Mouse (Mus musculus): Measurements from ENCODE around the gene Npm3. TPM values are rescaled to one million over a fixed set of nuclear protein-coding genes. Genes with fewer than 3 reads are reported as not detected.

Npm3 gene
- total RNA-seq (2021), result 1 to 10 TPM; 4.1 to 6.8 TPM
- long read RNA-seq, experiment 1, result 0 reads
- long read RNA-seq, experiment 2, result 0 reads

- Histone ChIP-seq H3K27ac (no peak within 1 kb of the TSS), H3K4me3 (peak within 1 kb of the TSS; percentile 75)
- peak; percentile 78 to 80 for DNase-seq (ENCODE audit: extremely low spot score in 1 of 2, low spot score in 2 of 2)
- intact Hi-C loops (cut with DNase I), result loop anchor here (5.0 kb wide), 1 partner anchor 92 kb away; no protein-coding TSS in a partner anchor
- no peak for TF ChIP-seq CTCF (IDR thresholded peaks at IDR 0.05)
These were observed at the start of gene Npm3 for GRCm38 (mm10) chr19:45749243-45750043. Gene Npm3, minus strand, starts transcription at chr19:45749591.

- no peak for DNase-seq (ENCODE audit: extremely low spot score in 1 of 2, low spot score in 2 of 2)
- no peak for TF ChIP-seq CTCF (IDR thresholded peaks at IDR 0.05)
- H3K4me3 ChIP-seq, result no peak overlapping the region
- intact Hi-C loops (cut with DNase I), result no loop called here
- H3K27ac ChIP-seq, result no peak overlapping the region
These were observed 47.5 kb upstream of the Npm3 start for GRCm38 (mm10) chr19:45796879-45797278.

- H3K4me3 ChIP-seq, result no peak overlapping the region
- DNase-seq (ENCODE audit: extremely low spot score in 1 of 2, low spot score in 2 of 2), result no peak
- H3K27ac ChIP-seq, result no peak overlapping the region
- TF ChIP-seq CTCF (IDR thresholded peaks at IDR 0.05), result no peak
- intact Hi-C loops (cut with DNase I), result no loop called here
These were observed 46.7 kb upstream of the Npm3 start for GRCm38 (mm10) chr19:45796061-45796556.

GRCm38 (mm10) chr19:45795406-45795944 is 46.1 kb upstream of the Npm3 start:
- intact Hi-C loops (cut with DNase I), result no loop called here
- Histone ChIP-seq H3K27ac (no peak overlapping the region), H3K4me3 (no peak overlapping the region)
- DNase-seq (ENCODE audit: extremely low spot score in 1 of 2, low spot score in 2 of 2), result no peak
- no peak for TF ChIP-seq CTCF (IDR thresholded peaks at IDR 0.05)

GRCm38 (mm10) chr19:45794718-45795117 is 45.3 kb upstream of the Npm3 start:
- TF ChIP-seq CTCF (IDR thresholded peaks at IDR 0.05), result no peak
- intact Hi-C loops (cut with DNase I), result no loop called here
- Histone ChIP-seq H3K4me3 (no peak overlapping the region), H3K27ac (no peak overlapping the region)
- no peak for DNase-seq (ENCODE audit: extremely low spot score in 1 of 2, low spot score in 2 of 2)

- no peak overlapping the region for H3K27ac ChIP-seq
- intact Hi-C loops (cut with DNase I), result no loop called here
- no peak for TF ChIP-seq CTCF (IDR thresholded peaks at IDR 0.05)
- H3K4me3 ChIP-seq, result no peak overlapping the region
- DNase-seq (ENCODE audit: extremely low spot score in 1 of 2, low spot score in 2 of 2), result no peak
These were observed 43.0 kb upstream of the Npm3 start for GRCm38 (mm10) chr19:45792404-45792803.

- no peak overlapping the region for H3K4me3 ChIP-seq
- H3K27ac ChIP-seq, result no peak overlapping the region
- TF ChIP-seq CTCF (IDR thresholded peaks at IDR 0.05), result no peak
- intact Hi-C loops (cut with DNase I), result no loop called here
- no peak for DNase-seq (ENCODE audit: extremely low spot score in 1 of 2, low spot score in 2 of 2)
These were observed 40.8 kb upstream of the Npm3 start for GRCm38 (mm10) chr19:45789888-45790874.

- H3K27ac ChIP-seq, result no peak overlapping the region
- intact Hi-C loops (cut with DNase I), result no loop called here
- no peak for TF ChIP-seq CTCF (IDR thresholded peaks at IDR 0.05)
- no peak overlapping the region for H3K4me3 ChIP-seq
- no peak for DNase-seq (ENCODE audit: extremely low spot score in 1 of 2, low spot score in 2 of 2)
These were observed 40.0 kb upstream of the Npm3 start for GRCm38 (mm10) chr19:45789365-45789764.

GRCm38 (mm10) chr19:45788337-45788736 is 38.9 kb upstream of the Npm3 start:
- intact Hi-C loops (cut with DNase I), result no loop called here
- no peak for DNase-seq (ENCODE audit: extremely low spot score in 1 of 2, low spot score in 2 of 2)
- Histone ChIP-seq H3K27ac (no peak overlapping the region), H3K4me3 (no peak overlapping the region)
- no peak for TF ChIP-seq CTCF (IDR thresholded peaks at IDR 0.05)

GRCm38 (mm10) chr19:45787450-45787849 is 38.1 kb upstream of the Npm3 start:
- Histone ChIP-seq H3K4me3 (no peak overlapping the region), H3K27ac (no peak overlapping the region)
- intact Hi-C loops (cut with DNase I), result no loop called here
- no peak for DNase-seq (ENCODE audit: extremely low spot score in 1 of 2, low spot score in 2 of 2)
- TF ChIP-seq CTCF (IDR thresholded peaks at IDR 0.05), result no peak

- Histone ChIP-seq H3K27ac (no peak overlapping the region), H3K4me3 (no peak overlapping the region)
- intact Hi-C loops (cut with DNase I), result no loop called here
- TF ChIP-seq CTCF (IDR thresholded peaks at IDR 0.05), result no peak
- DNase-seq (ENCODE audit: extremely low spot score in 1 of 2, low spot score in 2 of 2), result no peak
These were observed 36.1 kb upstream of the Npm3 start for GRCm38 (mm10) chr19:45785470-45785869.
